Mouse (Mus musculus): Measurements from ENCODE around the gene Rab37. TPM values are rescaled to one million over a fixed set of nuclear protein-coding genes. Genes with fewer than 3 reads are reported as not detected.

Rab37 gene
- polyA plus RNA-seq, 1 experiment: 44.4 TPM

GRCm38 (mm10) chr11:115157933-115158719, 66.9 kb downstream of the Rab37 start:
- Histone ChIP-seq H3K4me1 (ENCODE audit: control insufficient read depth, insufficient read depth, low read length) (peaks cover 7% of the 10 kb centered on the region; the same call in 1 of the 2 replicates), H3K27ac (ENCODE audit: insufficient read depth, low read length) (no peak overlapping the region), H3K4me3 (replicated peaks; ENCODE audit: insufficient read depth, low read depth, low read length) (no peak overlapping the region), H3K27me3 (ENCODE audit: control insufficient read depth, insufficient read depth, low read length) (no peaks in the 10 kb centered on the region)
- no peak for TF ChIP-seq POLR2A (IDR thresholded peaks at IDR 0.05; ENCODE audit: borderline replicate concordance, insufficient read depth, low read length)
- no peak for TF ChIP-seq CTCF (IDR thresholded peaks at IDR 0.05; ENCODE audit: borderline replicate concordance, insufficient read depth, low read depth, low read length)
- WGBS: 50% methylated on average over 12 of the region's 12 CpGs
- no peak for DNase-seq

- Histone ChIP-seq H3K27me3 (ENCODE audit: control insufficient read depth, insufficient read depth, low read length) (no peaks in the 10 kb centered on the region), H3K4me3 (replicated peaks; ENCODE audit: insufficient read depth, low read depth, low read length) (no peak overlapping the region), H3K27ac (ENCODE audit: insufficient read depth, low read length) (no peak overlapping the region), H3K4me1 (ENCODE audit: control insufficient read depth, insufficient read depth, low read length) (no peaks in the 10 kb centered on the region)
- no peak for TF ChIP-seq POLR2A (IDR thresholded peaks at IDR 0.05; ENCODE audit: borderline replicate concordance, insufficient read depth, low read length)
- peak; percentile 83 for TF ChIP-seq CTCF (IDR thresholded peaks at IDR 0.05; ENCODE audit: borderline replicate concordance, insufficient read depth, low read depth, low read length)
- 33% methylated on average over 11 of the region's 11 CpGs for WGBS
- peak; percentile 85 to 95 for DNase-seq
Observed at GRCm38 (mm10) chr11:115160016-115160797, 69.0 kb downstream of the Rab37 start.

- 31% methylated on average over 10 of the region's 10 CpGs for WGBS
- Histone ChIP-seq H3K27me3 (ENCODE audit: control insufficient read depth, insufficient read depth, low read length) (no peaks in the 10 kb centered on the region), H3K27ac (ENCODE audit: insufficient read depth, low read length) (no peak overlapping the region), H3K4me3 (replicated peaks; ENCODE audit: insufficient read depth, low read depth, low read length) (no peak overlapping the region), H3K4me1 (ENCODE audit: control insufficient read depth, insufficient read depth, low read length) (peaks cover 3% of the 10 kb centered on the region; the same call in 1 of the 2 replicates)
- TF ChIP-seq CTCF (IDR thresholded peaks at IDR 0.05; ENCODE audit: borderline replicate concordance, insufficient read depth, low read depth, low read length) (peak; percentile 89), POLR2A (IDR thresholded peaks at IDR 0.05; ENCODE audit: borderline replicate concordance, insufficient read depth, low read length) (no peak)
- DNase-seq: peak; percentile 71 to 80
Observed at GRCm38 (mm10) chr11:115160883-115161577, 69.8 kb downstream of the Rab37 start.

GRCm38 (mm10) chr11:115161578-115162204, 70.5 kb downstream of the Rab37 start:
- no peaks in the 10 kb centered on the region for H3K27me3 ChIP-seq (ENCODE audit: control insufficient read depth, insufficient read depth, low read length)
- H3K27ac ChIP-seq (ENCODE audit: insufficient read depth, low read length): no peak overlapping the region
- 76% methylated on average over 9 of the region's 9 CpGs for WGBS
- H3K4me1 ChIP-seq (ENCODE audit: control insufficient read depth, insufficient read depth, low read length): peaks cover 5% of the 10 kb centered on the region; the same call in 1 of the 2 replicates
- peak in 1 of 2 experiments; percentile 16 for DNase-seq
- TF ChIP-seq CTCF (IDR thresholded peaks at IDR 0.05; ENCODE audit: borderline replicate concordance, insufficient read depth, low read depth, low read length) (no peak), POLR2A (IDR thresholded peaks at IDR 0.05; ENCODE audit: borderline replicate concordance, insufficient read depth, low read length) (no peak)
- no peak overlapping the region for H3K4me3 ChIP-seq (replicated peaks; ENCODE audit: insufficient read depth, low read depth, low read length)

- Histone ChIP-seq H3K4me3 (replicated peaks; ENCODE audit: insufficient read depth, low read depth, low read length) (no peak overlapping the region), H3K27ac (ENCODE audit: insufficient read depth, low read length) (no peak overlapping the region), H3K27me3 (ENCODE audit: control insufficient read depth, insufficient read depth, low read length) (no peaks in the 10 kb centered on the region), H3K4me1 (ENCODE audit: control insufficient read depth, insufficient read depth, low read length) (peaks cover 5% of the 10 kb centered on the region; the same call in 1 of the 2 replicates)
- WGBS: 47% methylated on average over 9 of the region's 9 CpGs
- DNase-seq: no peak
- no peak for TF ChIP-seq CTCF (IDR thresholded peaks at IDR 0.05; ENCODE audit: borderline replicate concordance, insufficient read depth, low read depth, low read length)
Observed at GRCm38 (mm10) chr11:115162205-115162601, 71.0 kb downstream of the Rab37 start.

- H3K27me3 ChIP-seq (ENCODE audit: control insufficient read depth, insufficient read depth, low read length): no peaks in the 10 kb centered on the region
- under 1% methylated on average over 47 of the region's 47 CpGs for WGBS
- peak within 1 kb of the TSS; percentile 83 for H3K4me3 ChIP-seq (replicated peaks; ENCODE audit: insufficient read depth, low read depth, low read length)
Observed at GRCm38 (mm10) chr11:115162832-115163480, 71.7 kb downstream of the Rab37 start, which contains the start of gene Slc9a3r1. Slc9a3r1 (plus strand) TSS chr11:115163341.

More at GRCm38 (mm10) chr11:115162832-115163480, 71.7 kb downstream of the Rab37 start, which contains the start of gene Slc9a3r1:
- TF ChIP-seq POLR2A (IDR thresholded peaks at IDR 0.05; ENCODE audit: borderline replicate concordance, insufficient read depth, low read length) (peak; percentile 96), CTCF (IDR thresholded peaks at IDR 0.05; ENCODE audit: borderline replicate concordance, insufficient read depth, low read depth, low read length) (no peak)
- DNase-seq: peak; percentile 99
- Histone ChIP-seq H3K4me1 (ENCODE audit: control insufficient read depth, insufficient read depth, low read length) (peaks cover 5% of the 10 kb centered on the region; the same call in 1 of the 2 replicates), H3K27ac (ENCODE audit: insufficient read depth, low read length) (peak within 1 kb of the TSS; percentile 71)
